8 mouse cellular contexts compared by ENCODE assay signal in genomic region chr16:4593971-4594813, GRCm38 (mm10). TPM values are rescaled to one million over a fixed set of nuclear protein-coding genes. Genes with fewer than 3 reads are reported as not detected.
DNase-seq lines count a peak whose midpoint lies in the region; ATAC-seq and TF ChIP-seq lines count a peak whose summit lies in the region.

TSS of gene Glis2 (plus strand) at chr16:4594713.

- TF ChIP-seq CTCF in embryonic fibroblast, embryonic 13.5 days (IDR thresholded peaks at IDR 0.05; ENCODE audit: borderline replicate concordance, insufficient read depth, low read length): no peak

- peak within 1 kb of the TSS; percentile 94 for H3K4me3 ChIP-seq in embryonic fibroblast, embryonic 13.5 days (ENCODE audit: insufficient read depth, low read length)
- peak within 1 kb of the TSS; percentile 91 for H3K4me3 ChIP-seq in megakaryocyte, embryonic 14.5 days (replicated peaks)
- peak within 1 kb of the TSS; percentile 89 for H3K4me3 ChIP-seq in stomach, embryonic 14.5 days (ENCODE audit: low read depth, low read length)

- TF ChIP-seq POLR2A in embryonic fibroblast, embryonic 13.5 days (IDR thresholded peaks at IDR 0.05; ENCODE audit: low read depth, low read length): peak; percentile 60

- under 1% methylated on average over 31 of the region's 74 CpGs for WGBS in stomach, embryonic 14.5 days

- H3K9ac ChIP-seq in stomach, embryonic 14.5 days (replicated peaks; ENCODE audit: low read depth, low read length): peak within 1 kb of the TSS; percentile 88

- H3K27ac ChIP-seq in embryonic fibroblast, embryonic 13.5 days (ENCODE audit: insufficient read depth, low read length): peak within 1 kb of the TSS; percentile 94
- H3K27ac ChIP-seq in stomach, embryonic 14.5 days (ENCODE audit: low read length): peak within 1 kb of the TSS; percentile 92

- peak within 1 kb of the TSS; percentile 96 for H3K4me2 ChIP-seq in stomach, embryonic 14.5 days (replicated peaks; ENCODE audit: low read depth, low read length)

- intact Hi-C loops in left cerebral cortex, postnatal 10 days (cut with DNase I): no loop called here

- ATAC-seq in cerebellum, adult (ENCODE audit: insufficient number of reproducible peaks, low FRiP score, low TSS enrichment): no peak
- peak; percentile 87 for ATAC-seq in stomach, embryonic 14.5 days (ENCODE audit: insufficient number of reproducible peaks, insufficient read depth, low FRiP score, low read depth)

- peaks cover 15% of the 10 kb centered on the region for H3K4me1 ChIP-seq in embryonic fibroblast, embryonic 13.5 days (ENCODE audit: control insufficient read depth, insufficient read depth, low read length)
- H3K4me1 ChIP-seq in megakaryocyte, embryonic 14.5 days: peaks cover 45% of the 10 kb centered on the region
- H3K4me1 ChIP-seq in stomach, embryonic 14.5 days (ENCODE audit: control insufficient read depth, insufficient read depth, low read length): peaks cover 54% of the 10 kb centered on the region

- DNase-seq in cerebellum, adult 11 months: peak; percentile 49
- DNase-seq in adrenal gland, postnatal 25 days: peak; percentile 77
- DNase-seq in heart, postnatal 4 days: peak; percentile 74
- peak in 1 of 2 experiments; percentile 83 for DNase-seq in left cerebral cortex, postnatal 10 days (ENCODE audit: extremely low spot score in 1 of 2, low spot score in 2 of 2)

- H3K9me3 ChIP-seq in megakaryocyte, embryonic 14.5 days: no peaks in the 10 kb centered on the region
- H3K9me3 ChIP-seq in stomach, embryonic 14.5 days (ENCODE audit: control insufficient read depth, low read depth, low read length): no peaks in the 10 kb centered on the region

- peaks cover 65% of the 10 kb centered on the region for H3K27me3 ChIP-seq in megakaryocyte, embryonic 14.5 days (replicated peaks)
- H3K27me3 ChIP-seq in stomach, embryonic 14.5 days (ENCODE audit: control insufficient read depth, insufficient read depth, low read length): no peaks in the 10 kb centered on the region

- no peaks in the 10 kb centered on the region for H3K36me3 ChIP-seq in megakaryocyte, embryonic 14.5 days (replicated peaks; ENCODE audit: low read length)
- peaks cover 4% of the 10 kb centered on the region; the same call in 1 of the 2 replicates for H3K36me3 ChIP-seq in stomach, embryonic 14.5 days (ENCODE audit: control insufficient read depth, insufficient read depth, low read length)

RNA-seq across cellular contexts. Expression of gene Glis2, which starts in this region (rescaled TPM):
- 17.1 and 23.0 TPM in 2 replicates for total RNA-seq in adrenal gland, postnatal 25 days (2021)
- polyA plus RNA-seq in embryonic fibroblast, embryonic 13.5 days (2011; ENCODE audit: insufficient read length, low read depth, missing spikeins): 52.2 and 64.0 TPM in 2 replicates
- total RNA-seq in heart, postnatal 4 days (2021): 10 to 100 TPM; 35.3 to 43.8 TPM
- 10 to 100 TPM; 15.9 to 18.9 TPM for total RNA-seq in left cerebral cortex, postnatal 10 days (2021)
- polyA plus RNA-seq in megakaryocyte, embryonic 14.5 days (2012; ENCODE audit: insufficient read depth, low replicate concordance): 0.62 and 2.0 TPM in 2 replicates
- polyA plus RNA-seq in stomach, embryonic 14.5 days (2014; fragmentation: Nextera tagmentation; extraction: Ambion mirVana): 31.0 and 34.7 TPM in 2 replicates

Comparison
In these comparisons a context has a peak if more than half of its experiments do, and no peak if none do; other contexts are left out.
1. RNA of gene Glis2 (polyA plus RNA-seq): 52.2 to 64.0 TPM in embryonic fibroblast, embryonic 13.5 days and 31.0 to 34.7 TPM in stomach, embryonic 14.5 days; 0.62 to 2.0 TPM in megakaryocyte, embryonic 14.5 days; every median in the first group is over 10 times any median in the second.
2. Peak in every context shown above with its lines, with median percentiles within 50 percentile points of each other: H3K4me3 ChIP-seq.